Mouse (Mus musculus) CH12.LX (cell line): ENCODE measurements around the gene Pomp.

Experiments used
- CHD2 ChIP-seq: IDR thresholded peaks from 2 replicates; pipeline ENCODE4 v1.6.1; 2011; ENCODE audit warnings: low read length, improper control_type of control experiment
- CTCF ChIP-seq, 2 experiments: IDR thresholded peaks in 1 of 2; conservative IDR thresholded peaks in 1 of 2; 2 replicates each; pipeline ENCODE4 v1.5.1; 2011 to 2012; ENCODE audit warnings: low read depth in 2 of 2, low read length in 2 of 2, improper control_type of control experiment in 1 of 2, inconsistent platforms in 1 of 2, mild to moderate bottlenecking in 1 of 2, moderate library complexity in 1 of 2
- ELF1 ChIP-seq: IDR thresholded peaks from 2 replicates; pipeline ENCODE4 v1.6.1; 2014; ENCODE audit warnings: low read depth, mild to moderate bottlenecking, inconsistent platforms, low read length, improper control_type of control experiment
- EP300 ChIP-seq: IDR thresholded peaks from 2 replicates; pipeline ENCODE4 v1.6.1; 2011; ENCODE audit warnings: low read length, improper control_type of control experiment
- HCFC1 ChIP-seq: IDR thresholded peaks from 2 replicates; pipeline ENCODE4 v1.6.1; 2012; ENCODE audit warnings: low read depth, mild to moderate bottlenecking, inconsistent platforms, low read length, improper control_type of control experiment
- NELFE ChIP-seq: IDR thresholded peaks from 2 replicates; pipeline ENCODE4 v1.6.1; 2011; ENCODE audit warnings: low read depth, low read length, improper control_type of control experiment
- NRF1 ChIP-seq: IDR thresholded peaks from 2 replicates; pipeline ENCODE4 v1.6.1; 2014; ENCODE audit warnings: low read depth, mild to moderate bottlenecking, inconsistent platforms, low read length, improper control_type of control experiment, moderate library complexity
- POLR2A ChIP-seq: IDR thresholded peaks from 2 replicates; pipeline ENCODE4 v1.6.1; 2011; ENCODE audit warnings: low read depth, mild to moderate bottlenecking, improper control_type of control experiment, low read length
- SMC3 ChIP-seq: IDR thresholded peaks from 2 replicates; pipeline ENCODE4 v1.6.1; 2011; ENCODE audit warnings: low read depth, low read length, improper control_type of control experiment
- TCF12 ChIP-seq: IDR thresholded peaks from 2 replicates; pipeline ENCODE4 v1.6.1; 2014; ENCODE audit warnings: low read depth, mild to moderate bottlenecking, inconsistent platforms, low read length, improper control_type of control experiment
- USF1 ChIP-seq: IDR thresholded peaks from 2 replicates; pipeline ENCODE4 v1.6.1; 2014; ENCODE audit warnings: low read depth, mild to moderate bottlenecking, inconsistent platforms, low read length, improper control_type of control experiment
- ZC3H11A ChIP-seq: IDR thresholded peaks from 2 replicates; pipeline ENCODE4 v1.6.1; 2012; ENCODE audit warnings: low read depth, mild to moderate bottlenecking, inconsistent platforms, low read length, improper control_type of control experiment
- ZMIZ1 ChIP-seq: IDR thresholded peaks from 2 replicates; pipeline ENCODE4 v1.6.1; 2012; ENCODE audit warnings: low read depth, mild to moderate bottlenecking, inconsistent platforms, low read length, improper control_type of control experiment
- ZNF384 ChIP-seq: IDR thresholded peaks from 2 replicates; pipeline ENCODE4 v1.6.1; 2012; ENCODE audit warnings: low read depth, low read length, improper control_type of control experiment, inconsistent platforms

DNA sequence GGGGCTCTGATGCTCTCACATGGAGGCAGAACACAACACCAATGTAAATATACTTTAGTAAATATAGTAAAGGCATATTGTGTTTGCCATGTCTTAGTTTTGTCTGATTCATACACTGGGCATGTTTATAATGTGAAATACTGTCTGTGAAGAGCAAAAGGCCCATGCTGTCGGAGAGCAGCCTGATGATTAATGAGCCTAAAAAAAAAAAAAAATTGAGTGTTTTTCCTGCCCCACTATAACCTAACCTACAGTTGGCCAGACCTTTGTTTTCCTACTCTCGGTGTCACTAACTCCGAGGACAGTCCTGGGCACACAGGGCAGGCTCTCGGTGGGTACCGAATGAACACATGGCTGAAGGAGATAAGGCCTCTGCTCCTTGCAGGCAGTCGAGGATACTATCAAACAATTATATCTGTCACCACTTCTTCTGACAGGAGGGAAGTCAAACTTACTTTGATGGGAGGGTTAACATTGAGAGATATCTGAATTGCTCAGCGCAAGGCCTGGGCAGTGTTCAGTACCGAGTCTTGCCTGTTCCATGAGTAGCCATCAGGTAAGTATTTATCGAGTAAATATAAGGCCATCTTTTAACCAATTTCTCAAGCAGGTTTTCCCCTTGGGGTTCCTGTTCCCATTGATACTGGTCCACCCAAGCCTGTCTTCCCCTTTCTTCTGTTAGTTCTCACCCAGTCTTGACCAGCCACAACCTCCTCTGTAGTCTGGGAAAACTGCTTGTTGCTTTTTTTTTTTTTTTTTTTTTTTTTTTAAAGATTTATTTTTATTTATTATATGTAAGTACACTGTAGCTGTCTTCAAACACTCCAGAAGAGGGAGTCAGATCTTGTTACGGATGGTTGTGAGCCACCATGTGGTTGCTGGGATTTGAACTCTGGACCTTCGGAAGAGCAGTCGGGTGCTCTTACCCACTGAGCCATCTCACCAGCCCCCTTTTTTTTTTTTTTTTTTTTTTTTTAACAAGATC lies 28.3 kb downstream of the Pomp start:
- TF ChIP-seq POLR2A (no peak), TCF12 (no peak), SMC3 (no peak), USF1 (no peak), ELF1 (no peak), CTCF (conservative IDR thresholded peaks at IDR 0.05 in 1 of 2, IDR thresholded peaks at IDR 0.05 in 1 of 2; ENCODE audit: low read depth in 2 of 2, low read length in 2 of 2) (no peak), ZMIZ1 (no peak), CHD2 (no peak), NRF1 (no peak), ZC3H11A (no peak), NELFE (no peak), HCFC1 (no peak), ZNF384 (no peak), EP300 (no peak)
